Mouse (Mus musculus) limb, embryonic 14.5 days (tissue): ENCODE results near the gene Duox1. TPM values are rescaled to one million over a fixed set of nuclear protein-coding genes. Genes with fewer than 3 reads are reported as not detected.

ENCODE experiments used
- ATAC-seq: fragments of 200-750 bp; cut with Nextera tagmentation; 2 replicates; pipeline ENCODE4 v1.8.0; 2017; ENCODE audit warnings: low read depth, moderate number of reproducible peaks, moderate TSS enrichment; ENCODE audit not compliant: low FRiP score
- DNase-seq: peaks from one replicate; pipeline ENCODE4 v3.0.0-alpha.2; 2015; ENCODE audit warnings: low spot score
- H3K27ac ChIP-seq: fragments of 300-500 bp; sonication (generic); replicated peaks from 2 replicates; pipeline ENCODE4 v1.5.1; 2014; ENCODE audit warnings: low read depth, mild to moderate bottlenecking, low read length, moderate library complexity, mixed read lengths
- H3K27me3 ChIP-seq: fragments of 300-500 bp; sonication (generic); 2 replicates; pipeline ENCODE4 v1.6.1; 2014; ENCODE audit warnings: low read length, mixed read lengths; ENCODE audit not compliant: control insufficient read depth, insufficient read depth
- H3K36me3 ChIP-seq: fragments of 300-500 bp; sonication (generic); 2 replicates; pipeline ENCODE4 v1.6.1; 2014; ENCODE audit warnings: mild to moderate bottlenecking, low read length, moderate library complexity, mixed read lengths; ENCODE audit not compliant: control insufficient read depth, insufficient read depth
- H3K4me1 ChIP-seq: fragments of 300-500 bp; sonication (generic); 2 replicates; pipeline ENCODE4 v1.6.1; 2014; ENCODE audit warnings: antibody characterized with exemption, low read length, mixed read lengths; ENCODE audit not compliant: control insufficient read depth, insufficient read depth
- H3K4me2 ChIP-seq: fragments of 300-500 bp; sonication (generic); replicated peaks from 2 replicates; pipeline ENCODE4 v1.6.1; 2014; ENCODE audit warnings: low read depth, mild to moderate bottlenecking, low read length, moderate library complexity; ENCODE audit not compliant: severe bottlenecking
- H3K4me3 ChIP-seq: fragments of 300-500 bp; sonication (generic); replicated peaks from 2 replicates; pipeline ENCODE4 v1.5.1; 2014; ENCODE audit warnings: low read length
- H3K9ac ChIP-seq: fragments of 300-500 bp; sonication (generic); 2 replicates; pipeline ENCODE4 v1.6.1; 2014; ENCODE audit warnings: mild to moderate bottlenecking, low read depth, low read length, moderate library complexity; ENCODE audit not compliant: severe bottlenecking
- H3K9me3 ChIP-seq: fragments of 300-500 bp; sonication (generic); 2 replicates; pipeline ENCODE4 v1.6.1; 2016; ENCODE audit warnings: low read length; ENCODE audit not compliant: control insufficient read depth
- POLR2A ChIP-seq: fragments of 200-500 bp; IDR thresholded peaks from 2 replicates; pipeline ENCODE4 v1.8.0; 2012; ENCODE audit warnings: inconsistent platforms, mild to moderate bottlenecking, moderate library complexity, borderline replicate concordance; ENCODE audit not compliant: insufficient read depth, insufficient read length; ENCODE audit errors: extremely low read depth
- WGBS: fragments of 180-500 bp; shearing (Covaris S2); extraction: QIAGEN DNeasy Blood & Tissue Kit; methylation state at CpG from one replicate; pipeline ENCODE4 v1.1.7; 2014; 5-methylcytosine and 5-hydroxymethylcytosine counted together
- polyA plus RNA-seq, 2 experiments: library from polyadenylated mRNA; depleted of rRNA in 1 of 2; stranded (reverse) in 1 of 2; unstranded in 1 of 2; fragments of >200 nt; fragmentation: Nextera tagmentation in 1 of 2; extraction: Ambion mirVana in 1 of 2; gene quantifications; 2 replicates each; pipeline versions ENCODE4 v1.2.1 to v1.2.3; 2012 to 2014

Duox1 gene
- polyA plus RNA-seq (2012; rRNA removed): 1.2 and 1.5 TPM in 2 replicates
- 1.2 and 1.6 TPM in 2 replicates for polyA plus RNA-seq (2014; fragmentation: Nextera tagmentation; extraction: Ambion mirVana)

- no peak within 1 kb of the TSS for H3K4me2 ChIP-seq
- H3K36me3 ChIP-seq: no peaks in the 10 kb centered on the region
- ATAC-seq (no peak), DNase-seq (no peak)
- no peaks in the 10 kb centered on the region for H3K9me3 ChIP-seq
- H3K27me3 ChIP-seq: peaks cover 37% of the 10 kb centered on the region
- no peak within 1 kb of the TSS for H3K9ac ChIP-seq
- TF ChIP-seq POLR2A: no peak
- WGBS: 86% methylated on average over 7 of the region's 7 CpGs
- no peak within 1 kb of the TSS for H3K27ac ChIP-seq
- no peak within 1 kb of the TSS for H3K4me3 ChIP-seq
- H3K4me1 ChIP-seq: 0 out of 2 replicates have a peak, but pooled peaks cover 3% of the 10 kb centered on the region
Measured at GRCm38 (mm10) chr2:122315372-122315771, at the start of gene Duox1. Gene Duox1 (plus strand): TSS chr2:122315672.

GRCm38 (mm10) chr2:122266407-122267193, 48.9 kb upstream of the Duox1 start:
- DNase-seq (no peak), ATAC-seq (no peak)
- TF ChIP-seq POLR2A: no peak
- H3K9ac ChIP-seq: no peak overlapping the region
- H3K4me2 ChIP-seq: no peak overlapping the region
- no peaks in the 10 kb centered on the region for H3K9me3 ChIP-seq
- 89% methylated on average over 7 of the region's 7 CpGs for WGBS
- H3K36me3 ChIP-seq: no peaks in the 10 kb centered on the region
- no peaks in the 10 kb centered on the region for H3K27me3 ChIP-seq
- peaks cover 4% of the 10 kb centered on the region; the same call in 1 of the 2 replicates for H3K4me1 ChIP-seq
- no peak overlapping the region for H3K4me3 ChIP-seq
- H3K27ac ChIP-seq: no peak overlapping the region

- ATAC-seq (no peak), DNase-seq (no peak)
- Histone ChIP-seq H3K27me3 (no peaks in the 10 kb centered on the region), H3K4me3 (no peak overlapping the region), H3K4me2 (no peak overlapping the region), H3K9me3 (no peaks in the 10 kb centered on the region), H3K36me3 (no peaks in the 10 kb centered on the region), H3K4me1 (no peaks in the 10 kb centered on the region), H3K27ac (no peak overlapping the region), H3K9ac (no peak overlapping the region)
- TF ChIP-seq POLR2A: no peak
- 91% methylated on average over 3 of the region's 3 CpGs for WGBS
Measured at GRCm38 (mm10) chr2:122278769-122279168, 36.7 kb upstream of the Duox1 start.

- H3K27ac ChIP-seq: no peak overlapping the region
- no peak for DNase-seq
Measured at GRCm38 (mm10) chr2:122284091-122284490, 31.4 kb upstream of the Duox1 start.

GRCm38 (mm10) chr2:122286137-122286536, 29.3 kb upstream of the Duox1 start:
- 70% methylated on average over 7 of the region's 7 CpGs for WGBS
- Histone ChIP-seq H3K4me2 (no peak overlapping the region), H3K4me3 (no peak overlapping the region), H3K27me3 (no peaks in the 10 kb centered on the region), H3K4me1 (no peaks in the 10 kb centered on the region), H3K27ac (no peak overlapping the region), H3K9me3 (no peaks in the 10 kb centered on the region), H3K36me3 (no peaks in the 10 kb centered on the region), H3K9ac (no peak overlapping the region)
- TF ChIP-seq POLR2A: no peak
- no peak for ATAC-seq
- DNase-seq: no peak

More at GRCm38 (mm10) chr2:122284091-122284490, 31.4 kb upstream of the Duox1 start:
- 83% methylated on average over 9 of the region's 9 CpGs for WGBS
- Histone ChIP-seq H3K36me3 (no peaks in the 10 kb centered on the region), H3K27me3 (no peaks in the 10 kb centered on the region), H3K4me3 (no peak overlapping the region), H3K9ac (no peak overlapping the region), H3K4me2 (no peak overlapping the region), H3K9me3 (no peaks in the 10 kb centered on the region), H3K4me1 (no peaks in the 10 kb centered on the region)
- no peak for TF ChIP-seq POLR2A
- no peak for ATAC-seq
